Mouse (Mus musculus) MEL (cell line): ENCODE data around the gene Numbl. TPM values are rescaled to one million over a fixed set of nuclear protein-coding genes. Genes with fewer than 3 reads are reported as not detected.

Source experiments
- DNase-seq: peaks from one replicate; pipeline ENCODE4 v3.0.0; 2011; ENCODE audit warnings: low read depth, low spot score
- H3K27ac ChIP-seq: 2 replicates; pipeline ENCODE4 v1.5.1; 2012; ENCODE audit warnings: low read depth, mild to moderate bottlenecking, control low read depth, low read length, moderate library complexity; ENCODE audit not compliant: control insufficient read depth
- H3K27me3 ChIP-seq, 2 experiments: fragments of 150-350 bp in 1 of 2; sonication (generic) in 1 of 2; 2 replicates each; pipeline ENCODE4 v1.6.1; 2012; ENCODE audit warnings: low read length in 2 of 2, mild to moderate bottlenecking in 2 of 2, improper control_type of control experiment in 1 of 2, moderate library complexity in 1 of 2; ENCODE audit not compliant: insufficient read depth in 2 of 2, control insufficient read depth in 1 of 2
- H3K36me3 ChIP-seq, 2 experiments: 2 replicates each; pipeline ENCODE4 v1.6.1; 2012 to 2014; ENCODE audit warnings: low read length in 2 of 2, improper control_type of control experiment in 1 of 2, inconsistent platforms in 1 of 2, mild to moderate bottlenecking in 1 of 2; ENCODE audit not compliant: insufficient read depth in 2 of 2, control insufficient read depth in 1 of 2
- H3K4me1 ChIP-seq, 2 experiments: fragments of 150-350 bp in 1 of 2; sonication (generic) in 1 of 2; 2 replicates each; pipeline ENCODE4 v1.6.1; 2012; ENCODE audit warnings: low read length in 2 of 2, improper control_type of control experiment in 1 of 2, mild to moderate bottlenecking in 1 of 2; ENCODE audit not compliant: insufficient read depth in 2 of 2, control insufficient read depth in 1 of 2
- H3K4me3 ChIP-seq, 2 experiments: fragments of 150-350 bp in 1 of 2; sonication (generic) in 1 of 2; 2 replicates each; pipeline ENCODE4 v1.5.1; 2012; ENCODE audit warnings: low read depth in 2 of 2, low read length in 2 of 2, mild to moderate bottlenecking in 2 of 2, moderate library complexity in 2 of 2, control low read depth in 1 of 2, improper control_type of control experiment in 1 of 2; ENCODE audit not compliant: control insufficient read depth in 1 of 2, insufficient read depth in 1 of 2
- H3K79me2 ChIP-seq: 2 replicates; pipeline ENCODE4 v1.6.1; 2012; ENCODE audit warnings: mild to moderate bottlenecking, low read length, moderate library complexity; ENCODE audit not compliant: control insufficient read depth, poor library complexity, insufficient read depth
- H3K9ac ChIP-seq: 2 replicates; pipeline ENCODE4 v1.6.1; 2012; ENCODE audit warnings: low read depth, mild to moderate bottlenecking, control low read depth, low read length, moderate library complexity; ENCODE audit not compliant: control insufficient read depth, poor library complexity, severe bottlenecking
- H3K9me3 ChIP-seq: fragments of 150-350 bp; sonication (generic); replicated peaks from 2 replicates; pipeline ENCODE4 v1.6.1; 2012; ENCODE audit warnings: mild to moderate bottlenecking, low read length, improper control_type of control experiment, moderate library complexity; ENCODE audit not compliant: insufficient read depth
- MAZ ChIP-seq: IDR thresholded peaks from 2 replicates; pipeline ENCODE4 v1.6.1; 2012; ENCODE audit warnings: low read depth, mild to moderate bottlenecking, inconsistent platforms, low read length, improper control_type of control experiment
- MXI1 ChIP-seq: IDR thresholded peaks from 2 replicates; pipeline ENCODE4 v1.6.1; 2011; ENCODE audit warnings: mild to moderate bottlenecking, low read depth, low read length, improper control_type of control experiment
- TBP ChIP-seq: IDR thresholded peaks from 2 replicates; pipeline ENCODE4 v1.8.0; 2011; ENCODE audit warnings: low read depth, low read length, improper control_type of control experiment
- polyA plus RNA-seq, 2 experiments: library from polyadenylated mRNA; stranded (reverse) in 1 of 2; unstranded in 1 of 2; fragments of >175 nt in 1 of 2; fragments of >200 nt in 1 of 2; gene quantifications; 2 replicates each; pipeline versions ENCODE4 v1.2.1 to v1.2.4; 2012; ENCODE audit warnings: low replicate concordance in 2 of 2, low read depth in 1 of 2; ENCODE audit not compliant: insufficient read length in 2 of 2, insufficient read depth in 1 of 2, missing spikeins in 1 of 2
- total RNA-seq: library from RNA; depleted of rRNA; stranded (reverse); fragments of 300-350 nt; gene quantifications from 2 replicates; pipeline ENCODE4 v1.2.3, GENCODE M21; 2012; rRNA removed

Numbl gene
- total and polyA plus RNA-seq, 3 experiments: 2.2 to 10.6 TPM; not detected in 1

DNA sequence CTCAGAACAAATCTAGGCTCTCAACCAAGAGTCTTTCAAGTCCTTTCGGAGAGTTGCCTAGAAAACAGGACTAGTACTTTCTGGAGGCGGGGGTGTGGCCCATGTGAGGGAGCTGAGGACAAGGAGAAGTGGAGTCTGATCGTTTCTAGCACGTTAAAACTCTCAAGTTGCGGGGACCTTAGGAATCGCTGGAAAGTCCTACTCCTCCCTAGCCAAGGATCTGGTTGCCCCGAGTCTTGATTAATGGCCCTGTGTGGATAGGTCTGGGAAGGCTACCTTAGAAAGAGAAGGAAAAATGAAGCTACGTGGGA, 73.3 kb downstream of the Numbl start:
- Histone ChIP-seq H3K4me1 (peaks cover 0 to 16% of the 10 kb centered on the region in 2 experiments; a peak in 2 of 4 replicates), H3K4me3 (peak overlapping the region; percentile 48 to 53), H3K27me3 (no peaks in the 10 kb centered on the region; a peak in 1 of 4 replicates), H3K36me3 (peaks cover 0 to 2% of the 10 kb centered on the region in 2 experiments; a peak in 2 of 4 replicates), H3K79me2 (peaks cover 7% of the 10 kb centered on the region; the same call in 1 of the 2 replicates), H3K9ac (peak overlapping the region; percentile 61), H3K9me3 (no peaks in the 10 kb centered on the region), H3K27ac (peak overlapping the region; percentile 75)
- DNase-seq: peak; percentile 76
- TF ChIP-seq TBP (0 out of 2 replicates have a peak, but pooled peaks have one; percentile 8), MAZ (no peak), MXI1 (peak; percentile 63)

Other genes with a start within 250 kb of the Numbl start
- not detected in 2 replicates for gene Cyp2a12, start 229.4 kb upstream of the Numbl start, total RNA-seq
- not detected for gene Cyp2a12, start 229.4 kb upstream of the Numbl start, polyA plus RNA-seq
- gene Cyp2f2, start 138.5 kb upstream of the Numbl start, total RNA-seq: not detected in 2 replicates
- gene Cyp2f2, start 138.5 kb upstream of the Numbl start, polyA plus RNA-seq: not detected
- not detected in 2 replicates for gene Cyp2t4, start 104.7 kb upstream of the Numbl start, total RNA-seq
- under 1 TPM in 1 of 2 experiments, not detected in 1; 0.28 TPM for gene Cyp2t4, start 104.7 kb upstream of the Numbl start, polyA plus RNA-seq
- 61.8 and 69.5 TPM in 2 replicates for gene Egln2, start 91.6 kb upstream of the Numbl start, total RNA-seq
- gene Egln2, start 91.6 kb upstream of the Numbl start, polyA plus RNA-seq: 10 to 100 TPM in 1 of 2 experiments, not detected in 1; 80.1 TPM
- gene Rab4b, start 79.5 kb upstream of the Numbl start, total RNA-seq: 6.7 and 9.7 TPM in 2 replicates
- gene Rab4b, start 79.5 kb upstream of the Numbl start, polyA plus RNA-seq: 10 to 100 TPM in 1 of 2 experiments, not detected in 1; 32.6 TPM
- not detected in 2 replicates for gene Gm21983, start 77.3 kb upstream of the Numbl start, total RNA-seq
- under 1 TPM in 1 of 2 experiments, not detected in 1; 0.22 TPM for gene Gm21983, start 77.3 kb upstream of the Numbl start, polyA plus RNA-seq
- gene Mia, start 77.3 kb upstream of the Numbl start, total RNA-seq: 2.0 and 2.1 TPM in 2 replicates
- gene Mia, start 77.3 kb upstream of the Numbl start, polyA plus RNA-seq: 1 to 10 TPM in 1 of 2 experiments, not detected in 1; 2.8 TPM
- gene BC024978, start 62.7 kb upstream of the Numbl start, total RNA-seq: 1.6 and 2.1 TPM in 2 replicates
- gene BC024978, start 62.7 kb upstream of the Numbl start, polyA plus RNA-seq: 1 to 10 TPM in 1 of 2 experiments, not detected in 1; 7.1 TPM
- 128 and 139 TPM in 2 replicates for gene Snrpa, start 62.2 kb upstream of the Numbl start, total RNA-seq
- gene Snrpa, start 62.2 kb upstream of the Numbl start, polyA plus RNA-seq: 100 to 1,000 TPM in 1 of 2 experiments, not detected in 1; 310 TPM
- gene Itpkc, start 29.8 kb upstream of the Numbl start, total RNA-seq: 5.1 and 6.8 TPM in 2 replicates
- 1 to 10 TPM in 1 of 2 experiments, not detected in 1; 6.3 TPM for gene Itpkc, start 29.8 kb upstream of the Numbl start, polyA plus RNA-seq
- gene Coq8b, start 25.4 kb upstream of the Numbl start, total RNA-seq: 12.5 and 13.8 TPM in 2 replicates
- gene Coq8b, start 25.4 kb upstream of the Numbl start, polyA plus RNA-seq: 10 to 100 TPM in 1 of 2 experiments, not detected in 1; 22.7 TPM
- gene Ltbp4, start 79.3 kb downstream of the Numbl start, total RNA-seq: 2.2 and 2.9 TPM in 2 replicates
- gene Ltbp4, start 79.3 kb downstream of the Numbl start, polyA plus RNA-seq: 10 to 100 TPM in 1 of 2 experiments, not detected in 1; 14.2 TPM
- gene Shkbp1, start 97.6 kb downstream of the Numbl start, total RNA-seq: 24.2 and 25.4 TPM in 2 replicates
- 10 to 100 TPM in 1 of 2 experiments, not detected in 1; 77.0 TPM for gene Shkbp1, start 97.6 kb downstream of the Numbl start, polyA plus RNA-seq
- 0.42 TPM in 1 of 2 replicates, not detected in the other for gene Gm20479, start 99.0 kb downstream of the Numbl start, total RNA-seq
- 1 to 10 TPM in 1 of 2 experiments, not detected in 1; 2.7 TPM for gene Gm20479, start 99.0 kb downstream of the Numbl start, polyA plus RNA-seq
- 0.19 and 0.36 TPM in 2 replicates for gene Sptbn4, start 189.3 kb downstream of the Numbl start, total RNA-seq
- gene Sptbn4, start 189.3 kb downstream of the Numbl start, polyA plus RNA-seq: under 1 TPM in 1 of 2 experiments, not detected in 1; 0.68 TPM
- 183 and 245 TPM in 2 replicates for gene Blvrb, start 189.5 kb downstream of the Numbl start, total RNA-seq
- gene Blvrb, start 189.5 kb downstream of the Numbl start, polyA plus RNA-seq: 100 to 1,000 TPM in 1 of 2 experiments, not detected in 1; 210 TPM
- gene Sertad3, start 215.3 kb downstream of the Numbl start, total RNA-seq: 2.0 and 2.4 TPM in 2 replicates
- gene Sertad3, start 215.3 kb downstream of the Numbl start, polyA plus RNA-seq: 1 to 10 TPM in 1 of 2 experiments, not detected in 1; 6.7 TPM
- gene Sertad1, start 228.5 kb downstream of the Numbl start, total RNA-seq: 9.9 and 12.4 TPM in 2 replicates
- gene Sertad1, start 228.5 kb downstream of the Numbl start, polyA plus RNA-seq: 10 to 100 TPM in 1 of 2 experiments, not detected in 1; 10.6 TPM
- gene Prx, start 240.9 kb downstream of the Numbl start, total RNA-seq: 0.39 TPM in 2 replicates
- 1 to 10 TPM in 1 of 2 experiments, not detected in 1; 1.4 TPM for gene Prx, start 240.9 kb downstream of the Numbl start, polyA plus RNA-seq